ENCODE assay signal across 14 mouse cellular contexts in genomic region chr10:17075576-17075975, GRCm38 (mm10).
DNase-seq lines count a peak whose midpoint lies in the region; ATAC-seq lines count a peak whose summit lies in the region.
"Had no signal": no experiment of that assay in that cellular context is flagged by ENCODE, and none has a peak within 500 bp of the region (broad histone marks: within the 10 kb centered on the region; RNA-seq: fewer than 3 reads in every experiment).

No protein-coding gene starts in this region.

- no peak for DNase-seq in lung, postnatal 10 days
- DNase-seq in thymus, postnatal 4 days = no peak
- DNase-seq in ovary, postnatal 14 days (ENCODE audit: low spot score) = no peak
- DNase-seq: cerebellum, postnatal 25 days; gastrocnemius, postnatal 36 days; lung, postnatal 36 days had no signal

- no peaks in the 10 kb centered on the region for H3K9me3 ChIP-seq in heart, embryonic 15.5 days (replicated peaks)
- H3K9me3 ChIP-seq in heart, embryonic 11.5 days (replicated peaks; ENCODE audit: control insufficient read depth, low read length) = no peaks in the 10 kb centered on the region
- no peaks in the 10 kb centered on the region for H3K9me3 ChIP-seq in lung, embryonic 16.5 days (ENCODE audit: control insufficient read depth, low read length)
- H3K9me3 ChIP-seq in embryonic facial prominence, embryonic 13.5 days = no peaks in the 10 kb centered on the region
- H3K9me3 ChIP-seq in limb, embryonic 15.5 days = no peaks in the 10 kb centered on the region
- H3K9me3 ChIP-seq: forebrain, embryonic 12.5 days; hindbrain, embryonic 10.5 days; stomach, embryonic 15.5 days had no signal

- ATAC-seq in heart, embryonic 15.5 days (replicated peaks; ENCODE audit: insufficient number of reproducible peaks, insufficient read depth, low FRiP score, low read depth) = no peak
- ATAC-seq in heart, embryonic 11.5 days (replicated peaks; ENCODE audit: insufficient number of reproducible peaks, low FRiP score, low TSS enrichment) = no peak
- no peak for ATAC-seq in lung, embryonic 16.5 days (ENCODE audit: low read depth)
- no peak for ATAC-seq in embryonic facial prominence, embryonic 13.5 days (ENCODE audit: insufficient number of reproducible peaks, insufficient read depth, low FRiP score, low TSS enrichment, low read depth)
- ATAC-seq in limb, embryonic 15.5 days (ENCODE audit: insufficient number of reproducible peaks, low FRiP score, low TSS enrichment, low read depth) = no peak

- H3K36me3 ChIP-seq in heart, embryonic 15.5 days = no peaks in the 10 kb centered on the region
- H3K36me3 ChIP-seq in heart, embryonic 11.5 days (ENCODE audit: control insufficient read depth, insufficient read depth, low read length) = no peaks in the 10 kb centered on the region
- no peaks in the 10 kb centered on the region for H3K36me3 ChIP-seq in lung, embryonic 16.5 days (ENCODE audit: control insufficient read depth, insufficient read depth, low read length)
- no peaks in the 10 kb centered on the region for H3K36me3 ChIP-seq in embryonic facial prominence, embryonic 13.5 days
- H3K36me3 ChIP-seq in limb, embryonic 15.5 days = no peaks in the 10 kb centered on the region
- H3K36me3 ChIP-seq: forebrain, embryonic 12.5 days; hindbrain, embryonic 10.5 days; stomach, embryonic 15.5 days had no signal

- 52% methylated on average over 2 of the region's 2 CpGs for WGBS in heart, embryonic 15.5 days
- WGBS in heart, embryonic 11.5 days (ENCODE audit: insufficient replicate concordance) = 46% methylated on average over 2 of the region's 2 CpGs
- WGBS in lung, embryonic 16.5 days = 27% methylated on average over 2 of the region's 2 CpGs
- 12% methylated on average over 2 of the region's 2 CpGs for WGBS in embryonic facial prominence, embryonic 13.5 days
- WGBS in limb, embryonic 15.5 days = 12% methylated on average over 2 of the region's 2 CpGs

- no peak overlapping the region for H3K4me3 ChIP-seq in heart, embryonic 15.5 days
- no peak overlapping the region for H3K4me3 ChIP-seq in heart, embryonic 11.5 days (ENCODE audit: low read depth, low read length)
- H3K4me3 ChIP-seq in lung, embryonic 16.5 days (ENCODE audit: low read length) = no peak overlapping the region
- H3K4me3 ChIP-seq in embryonic facial prominence, embryonic 13.5 days = no peak overlapping the region
- H3K4me3 ChIP-seq in limb, embryonic 15.5 days = no peak overlapping the region
- H3K4me3 ChIP-seq: forebrain, embryonic 12.5 days; hindbrain, embryonic 10.5 days; stomach, embryonic 15.5 days had no signal

- H3K4me1 ChIP-seq in heart, embryonic 15.5 days (replicated peaks) = peaks cover 6% of the 10 kb centered on the region; the same call in 1 of the 2 replicates
- peaks cover 2% of the 10 kb centered on the region; the same call in 1 of the 2 replicates for H3K4me1 ChIP-seq in heart, embryonic 11.5 days (ENCODE audit: control insufficient read depth, insufficient read depth, low read length)
- H3K4me1 ChIP-seq in lung, embryonic 16.5 days (replicated peaks; ENCODE audit: control insufficient read depth, insufficient read depth, low read length) = 0 out of 2 replicates have a peak, but pooled peaks cover 3% of the 10 kb centered on the region
- H3K4me1 ChIP-seq in embryonic facial prominence, embryonic 13.5 days = peaks cover 17% of the 10 kb centered on the region
- peaks cover 15% of the 10 kb centered on the region for H3K4me1 ChIP-seq in limb, embryonic 15.5 days
- H3K4me1 ChIP-seq: stomach, embryonic 15.5 days had no signal

- H3K27ac ChIP-seq in heart, embryonic 15.5 days = 0 out of 2 replicates have a peak overlapping the region, but pooled peaks have one; percentile 19
- no peak overlapping the region for H3K27ac ChIP-seq in heart, embryonic 11.5 days (ENCODE audit: low read depth, low read length)
- peak overlapping the region; percentile 68 for H3K27ac ChIP-seq in lung, embryonic 16.5 days (ENCODE audit: low read length)
- H3K27ac ChIP-seq in embryonic facial prominence, embryonic 13.5 days = peak overlapping the region; percentile 80
- peak overlapping the region; percentile 50; the same call in 1 of the 2 replicates for H3K27ac ChIP-seq in limb, embryonic 15.5 days
- H3K27ac ChIP-seq: forebrain, embryonic 12.5 days; hindbrain, embryonic 10.5 days; stomach, embryonic 15.5 days had no signal

- no peak overlapping the region for H3K4me2 ChIP-seq in heart, embryonic 15.5 days
- H3K4me2 ChIP-seq in heart, embryonic 11.5 days = no peak overlapping the region
- H3K4me2 ChIP-seq in lung, embryonic 16.5 days (ENCODE audit: low read depth, low read length) = no peak overlapping the region
- peak overlapping the region; percentile 28; the same call in 1 of the 2 replicates for H3K4me2 ChIP-seq in embryonic facial prominence, embryonic 13.5 days
- no peak overlapping the region for H3K4me2 ChIP-seq in limb, embryonic 15.5 days
- H3K4me2 ChIP-seq: forebrain, embryonic 12.5 days; stomach, embryonic 15.5 days had no signal

- H3K27me3 ChIP-seq in heart, embryonic 15.5 days = no peaks in the 10 kb centered on the region
- H3K27me3 ChIP-seq in heart, embryonic 11.5 days (ENCODE audit: control insufficient read depth, insufficient read depth, low read length) = no peaks in the 10 kb centered on the region
- H3K27me3 ChIP-seq in lung, embryonic 16.5 days (ENCODE audit: control insufficient read depth, insufficient read depth, low read depth, low read length) = no peaks in the 10 kb centered on the region
- H3K27me3 ChIP-seq in embryonic facial prominence, embryonic 13.5 days = no peaks in the 10 kb centered on the region
- H3K27me3 ChIP-seq in limb, embryonic 15.5 days = no peaks in the 10 kb centered on the region
- H3K27me3 ChIP-seq: forebrain, embryonic 12.5 days; stomach, embryonic 15.5 days had no signal

- no peak overlapping the region for H3K9ac ChIP-seq in heart, embryonic 15.5 days
- H3K9ac ChIP-seq in heart, embryonic 11.5 days (ENCODE audit: low read depth, low read length) = no peak overlapping the region
- H3K9ac ChIP-seq in lung, embryonic 16.5 days (ENCODE audit: low read length) = no peak overlapping the region
- H3K9ac ChIP-seq in embryonic facial prominence, embryonic 13.5 days = no peak overlapping the region
- no peak overlapping the region for H3K9ac ChIP-seq in limb, embryonic 15.5 days
- H3K9ac ChIP-seq: forebrain, embryonic 12.5 days; stomach, embryonic 15.5 days had no signal
